Mouse (Mus musculus) lung, postnatal 0 days (tissue): ENCODE measurements at regions not wholly inside any gene's neighbourhood (a gene's known extent, or its start where the extent isn't known, plus 50 kb on each side); places are given as distances from the start of the nearest gene placed in this dataset.

ENCODE experiments used
- CTCF ChIP-seq: IDR thresholded peaks from 2 replicates; pipeline ENCODE4 v1.5.1; 2016; ENCODE audit warnings: antibody characterized with exemption, mild to moderate bottlenecking
- EP300 ChIP-seq: IDR thresholded peaks from 2 replicates; pipeline ENCODE4 v1.6.1; 2016; ENCODE audit warnings: antibody characterized with exemption, mild to moderate bottlenecking, control low read depth

GRCm38 (mm10) chr12:27135997-27136559, 206.3 kb downstream of the Sox11 start:
- TF ChIP-seq CTCF (no peak), EP300 (no peak)
